ENCODE assay signal across 8 mouse cellular contexts in the genomic region with DNA sequence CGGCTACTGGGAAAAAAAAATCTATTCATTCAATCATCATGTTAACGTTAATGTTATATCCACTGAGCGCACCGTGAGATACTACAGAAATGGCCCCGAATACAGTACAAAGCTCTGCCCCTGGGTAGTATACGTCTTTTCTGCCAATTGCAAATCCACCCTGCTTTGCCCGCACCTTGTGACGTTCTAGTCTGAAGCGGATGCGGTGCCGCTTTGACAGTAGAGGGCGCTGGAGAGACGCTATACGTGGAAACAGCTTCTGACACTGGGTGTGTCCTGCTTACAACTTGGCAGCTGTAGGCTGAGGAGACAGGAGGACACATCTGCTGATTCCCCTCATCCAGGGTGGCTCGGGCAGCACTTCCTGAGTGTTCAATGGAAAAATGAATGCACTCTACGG.
DNase-seq lines count a peak whose midpoint lies in the region; ATAC-seq and TF ChIP-seq lines count a peak whose summit lies in the region.

No protein-coding gene starts in this region.

- WGBS in lung, postnatal 0 days: 8% methylated on average over 16 of the region's 16 CpGs

- no peak overlapping the region for H3K9ac ChIP-seq in lung, postnatal 0 days (replicated peaks; ENCODE audit: low read depth)

- peak; percentile 95 for TF ChIP-seq CTCF in lung, postnatal 0 days (IDR thresholded peaks at IDR 0.05)

- H3K4me1 ChIP-seq in lung, postnatal 0 days (ENCODE audit: insufficient read depth, low read depth, low read length): no peaks in the 10 kb centered on the region

- H3K36me3 ChIP-seq in lung, postnatal 0 days (ENCODE audit: insufficient read depth, low read length): no peaks in the 10 kb centered on the region

- H3K4me3 ChIP-seq in lung, postnatal 0 days (ENCODE audit: low read depth, low read length): no peak overlapping the region

- peak; percentile 75 for DNase-seq in NIH3T3 (ENCODE audit: low read depth)
- peak; percentile 38 for DNase-seq in cerebellum, adult 8-10 months
- peak; percentile 76 to 87 for DNase-seq in layer of hippocampus, adult 8-10 months (ENCODE audit: low spot score in 2 of 2)
- DNase-seq in lung, postnatal 0 days (ENCODE audit: low spot score): peak; percentile 93
- DNase-seq in retina, adult 2 months (ENCODE audit: low read depth, low spot score): peak; percentile 39
- DNase-seq in thymus, postnatal 36 days: peak; percentile 72 to 75

- no peak overlapping the region for H3K27ac ChIP-seq in lung, postnatal 0 days (ENCODE audit: low read length)

- peak; percentile 98 for ATAC-seq in frontal cortex, adult (ENCODE audit: low TSS enrichment)
- ATAC-seq in hematopoietic stem cell, adult 5-6 weeks (replicated peaks in 1 of 2; ENCODE audit: insufficient read depth in 1 of 2, low FRiP score in 2 of 2, low TSS enrichment in 1 of 2, low read depth in 1 of 2, poor library complexity in 2 of 2, severe bottlenecking in 2 of 2): peak; percentile 92 to 95
- ATAC-seq in lung, postnatal 0 days: peak; percentile 89

- H3K9me3 ChIP-seq in lung, postnatal 0 days (ENCODE audit: low read length): no peaks in the 10 kb centered on the region

- peak overlapping the region; percentile 17; the same call in 1 of the 2 replicates for H3K4me2 ChIP-seq in lung, postnatal 0 days (replicated peaks; ENCODE audit: low read depth, low read length)

- no peaks in the 10 kb centered on the region for H3K27me3 ChIP-seq in lung, postnatal 0 days (replicated peaks; ENCODE audit: insufficient read depth, low read length)

- no peak for TF ChIP-seq EP300 in lung, postnatal 0 days (IDR thresholded peaks at IDR 0.05)

Comparison
In these comparisons a context has a peak if more than half of its experiments do, and no peak if none do; other contexts are left out.
1. DNase-seq: peak in every context shown above with its lines; median percentile 93 in lung, postnatal 0 days; 82 in layer of hippocampus, adult 8-10 months; 75 in NIH3T3; 74 in thymus, postnatal 36 days; 39 in retina, adult 2 months; 38 in cerebellum, adult 8-10 months.